Mouse (Mus musculus) CD4-positive, CD25-positive, alpha-beta regulatory T cell (primary cell): ENCODE results near the gene Olig1. TPM values are rescaled to one million over a fixed set of nuclear protein-coding genes. Genes with fewer than 3 reads are reported as not detected.

Experiments used
- polyA plus RNA-seq: library from polyadenylated mRNA; unstranded; fragments of 100-300 nt; shearing (Covaris generic); gene quantifications from one replicate; pipeline ENCODE4 v1.2.1, GENCODE M21; 2017

Gene Olig1
- polyA plus RNA-seq = not detected

DNA sequence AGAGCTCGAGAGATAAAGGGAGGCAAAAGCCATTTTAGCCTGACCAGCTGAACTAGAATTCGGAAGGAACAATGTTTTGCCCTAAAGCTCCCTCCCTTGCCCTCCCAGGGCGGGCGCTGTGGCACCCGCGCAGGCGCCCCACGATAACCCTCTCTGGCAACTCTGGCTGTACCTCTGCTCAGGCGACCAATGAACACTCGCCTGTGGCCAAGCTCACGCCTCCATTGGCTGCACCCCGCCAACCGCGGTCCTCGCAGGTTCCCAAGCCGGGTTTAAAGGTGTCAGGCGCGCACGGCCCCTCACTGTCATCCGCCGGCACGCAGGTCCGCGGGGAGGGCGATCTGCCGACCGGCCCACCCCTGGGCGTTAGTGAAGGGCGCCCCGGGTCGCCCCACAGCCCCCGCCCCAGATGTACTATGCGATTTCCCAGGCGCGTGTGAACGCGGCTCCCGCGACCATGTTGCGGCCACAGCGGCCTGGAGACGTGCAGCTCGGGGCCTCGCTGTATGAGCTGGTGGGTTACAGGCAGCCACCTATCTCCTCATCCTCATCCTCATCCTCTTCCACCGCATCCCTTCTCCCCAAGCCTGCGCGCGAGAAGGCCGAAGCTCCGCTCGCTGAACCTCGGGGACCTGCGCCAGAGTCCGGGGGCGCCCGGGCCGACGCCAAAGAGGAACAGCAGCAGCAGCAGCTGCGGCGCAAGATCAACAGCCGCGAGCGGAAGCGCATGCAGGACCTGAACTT lies at the start of gene Olig1:
Gene Olig1, plus strand, starts transcription at position 305 of the 744 bp plus-strand sequence.

DNA sequence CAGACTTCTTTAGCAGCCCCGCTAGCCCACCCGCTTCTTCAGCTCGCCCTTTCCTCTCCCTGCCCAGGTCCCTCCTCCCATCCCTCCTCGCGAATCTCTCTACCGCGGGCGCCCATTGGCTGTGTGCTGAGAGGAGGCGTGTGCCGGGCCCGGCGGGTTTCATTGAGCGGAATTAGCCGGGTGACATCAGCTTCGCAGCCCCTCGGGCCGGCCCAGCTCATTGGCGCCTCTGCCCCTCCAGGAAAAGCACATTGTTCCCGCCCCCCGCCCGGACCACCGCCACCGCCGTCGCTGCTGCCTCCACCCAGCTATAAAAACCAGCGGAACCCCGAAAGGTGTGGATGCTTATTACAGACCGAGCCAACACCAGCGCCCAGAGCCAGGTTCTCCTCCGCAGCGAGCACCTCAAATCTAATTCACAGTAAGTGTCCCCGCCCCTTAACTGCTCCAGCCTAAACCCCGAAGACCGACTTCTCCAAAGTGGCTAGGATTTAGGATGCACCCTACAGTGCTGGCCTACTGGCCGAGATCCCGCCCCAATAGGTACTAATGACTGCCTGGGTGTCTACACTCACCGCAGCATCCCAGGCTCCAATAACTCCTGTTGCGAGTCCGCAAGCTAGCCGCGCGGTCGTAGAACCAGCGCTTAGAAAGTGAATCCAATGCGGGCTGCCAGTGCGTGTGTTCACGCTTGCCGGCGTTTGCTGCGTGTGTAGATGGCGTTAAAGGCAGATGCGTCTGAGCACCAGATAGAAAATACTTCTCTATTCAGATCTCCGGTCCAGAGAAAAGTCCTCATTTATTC lies 44.1 kb upstream of the Olig1 start, which contains the start of gene Olig2:
Gene Olig2, plus strand, starts transcription at position 225 of the 805 bp plus-strand sequence.

Other genes starting within 250 kb of the Olig1 start
- gene Paxbp1, start 225.2 kb upstream of the Olig1 start, polyA plus RNA-seq = 120 TPM
- gene 4932438H23Rik, start 174.7 kb upstream of the Olig1 start, polyA plus RNA-seq = 0.38 TPM
- not detected for gene Olig2, start 44.3 kb upstream of the Olig1 start, polyA plus RNA-seq
- gene Ifnar2, start 103.0 kb downstream of the Olig1 start, polyA plus RNA-seq = 129 TPM
- not detected for gene Gm21970, start 121.9 kb downstream of the Olig1 start, polyA plus RNA-seq
- gene Il10rb, start 136.4 kb downstream of the Olig1 start, polyA plus RNA-seq = 154 TPM
- gene Ifnar1, start 215.5 kb downstream of the Olig1 start, polyA plus RNA-seq = 168 TPM